Mouse (Mus musculus) heart, embryonic 12.5 days (tissue): ENCODE data around the gene Rbm25. TPM values are rescaled to one million over a fixed set of nuclear protein-coding genes. Genes with fewer than 3 reads are reported as not detected.
"Not testable (repeated sequence)": the region's sequence is repeated elsewhere in the genome, so short reads cannot be mapped to it uniquely, and the experiment has no call there.

Experiments
- ATAC-seq: fragments of 200-750 bp; cut with Nextera tagmentation; 2 replicates; pipeline ENCODE4 v1.8.0; 2017; ENCODE audit warnings: moderate TSS enrichment, moderate library complexity; ENCODE audit not compliant: insufficient number of reproducible peaks, low FRiP score
- H3K27ac ChIP-seq: fragments of 300-500 bp; sonication (generic); 2 replicates; pipeline ENCODE4 v1.5.1; 2016; ENCODE audit warnings: mild to moderate bottlenecking, moderate library complexity; ENCODE audit not compliant: poor library complexity, severe bottlenecking
- H3K27me3 ChIP-seq: fragments of 300-500 bp; sonication (generic); replicated peaks from 2 replicates; pipeline ENCODE4 v1.6.1; 2016; ENCODE audit warnings: mild to moderate bottlenecking, moderate library complexity
- H3K36me3 ChIP-seq: fragments of 300-500 bp; sonication (generic); 2 replicates; pipeline ENCODE4 v1.6.1; 2016; ENCODE audit warnings: mild to moderate bottlenecking, moderate library complexity
- H3K4me1 ChIP-seq: fragments of 300-500 bp; sonication (generic); replicated peaks from 2 replicates; pipeline ENCODE4 v1.6.1; 2016; ENCODE audit warnings: mild to moderate bottlenecking
- H3K4me2 ChIP-seq: fragments of 300-500 bp; sonication (generic); 2 replicates; pipeline ENCODE4 v1.6.1; 2016; ENCODE audit warnings: mild to moderate bottlenecking, moderate library complexity
- H3K4me3 ChIP-seq: fragments of 300-500 bp; sonication (generic); 2 replicates; pipeline ENCODE4 v1.5.1; 2016; ENCODE audit warnings: mild to moderate bottlenecking
- H3K9ac ChIP-seq: fragments of 300-500 bp; sonication (generic); 2 replicates; pipeline ENCODE4 v1.6.1; 2016; ENCODE audit warnings: mild to moderate bottlenecking, moderate library complexity
- H3K9me3 ChIP-seq: fragments of 300-500 bp; sonication (generic); replicated peaks from 2 replicates; pipeline ENCODE4 v1.6.1; 2016; ENCODE audit warnings: mild to moderate bottlenecking, moderate library complexity
- WGBS: fragments of 180-500 bp; shearing (Covaris S2); methylation state at CpG from one replicate; pipeline ENCODE4 v1.1.7; 2016; 5-methylcytosine and 5-hydroxymethylcytosine counted together
- polyA plus RNA-seq: library from polyadenylated mRNA; unstranded; fragments of >200 nt; fragmentation: Nextera tagmentation; extraction: Ambion mirVana; gene quantifications from 2 replicates; pipeline ENCODE4 v1.2.1, GENCODE M21; 2016

The Rbm25 gene
- 176 and 187 TPM in 2 replicates for polyA plus RNA-seq

GRCm38 (mm10) chr12:83630936-83631335, at the start of gene Rbm25:
TSS of gene Rbm25 (plus strand) at chr12:83631236.
- H3K9me3 ChIP-seq, H3K27me3 ChIP-seq, H3K36me3 ChIP-seq, H3K4me1 ChIP-seq, ATAC-seq: not testable (repeated sequence)
- Histone ChIP-seq H3K9ac (peak within 1 kb of the TSS; percentile 94), H3K4me2 (peak within 1 kb of the TSS; percentile 63), H3K4me3 (peak within 1 kb of the TSS; percentile 78), H3K27ac (peak within 1 kb of the TSS; percentile 95)
- no CpG with 5 or more reads among the region's 5 CpGs for WGBS

DNA sequence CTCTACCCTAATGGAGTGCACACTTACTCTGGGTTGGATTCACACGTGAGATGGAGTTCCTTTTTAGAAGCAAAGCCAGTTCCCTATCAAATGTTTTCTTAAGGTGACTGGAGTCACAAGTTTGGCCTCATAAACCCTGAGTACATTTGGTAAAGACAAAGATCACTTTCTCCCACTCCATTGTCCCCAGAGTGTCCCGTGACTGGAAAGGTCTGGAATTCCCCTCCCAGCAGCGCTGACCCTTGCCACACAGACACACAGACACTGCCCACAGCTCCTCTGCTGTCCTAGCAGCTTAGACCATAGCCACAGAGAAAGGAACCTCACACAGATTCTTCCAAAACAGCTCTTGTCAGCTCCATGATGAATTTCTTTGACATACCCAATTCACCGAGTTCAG, 48.9 kb upstream of the Rbm25 start:
- Histone ChIP-seq H3K27ac (no peak overlapping the region), H3K9me3 (no peaks in the 10 kb centered on the region), H3K9ac (no peak overlapping the region), H3K36me3 (peaks cover 52% of the 10 kb centered on the region), H3K4me1 (peaks cover 32% of the 10 kb centered on the region), H3K4me3 (no peak overlapping the region), H3K27me3 (no peaks in the 10 kb centered on the region), H3K4me2 (no peak overlapping the region)
- no peak for ATAC-seq
- WGBS, result 64% methylated on average over 4 of the region's 4 CpGs

GRCm38 (mm10) chr12:83582747-83583146, 48.3 kb upstream of the Rbm25 start:
- Histone ChIP-seq H3K36me3 (peaks cover 53% of the 10 kb centered on the region), H3K27me3 (no peaks in the 10 kb centered on the region), H3K9ac (no peak overlapping the region), H3K4me2 (no peak overlapping the region), H3K4me3 (no peak overlapping the region), H3K27ac (no peak overlapping the region), H3K9me3 (no peaks in the 10 kb centered on the region), H3K4me1 (peaks cover 32% of the 10 kb centered on the region)
- no peak for ATAC-seq
- WGBS, result 86% methylated on average over 4 of the region's 4 CpGs

- Histone ChIP-seq H3K27me3 (no peaks in the 10 kb centered on the region), H3K4me3 (no peak overlapping the region), H3K4me1 (0 out of 2 replicates have a peak, but pooled peaks cover 4% of the 10 kb centered on the region), H3K27ac (no peak overlapping the region), H3K9me3 (no peaks in the 10 kb centered on the region), H3K4me2 (no peak overlapping the region), H3K36me3 (peaks cover 84% of the 10 kb centered on the region), H3K9ac (no peak overlapping the region)
- no peak for ATAC-seq
- WGBS, result 88% methylated on average over 5 of the region's 5 CpGs
Measured at GRCm38 (mm10) chr12:83586628-83587027, 44.4 kb upstream of the Rbm25 start.

- peaks cover 74% of the 10 kb centered on the region for H3K36me3 ChIP-seq
- ATAC-seq, result no peak
- no peak overlapping the region for H3K4me3 ChIP-seq
- no peak overlapping the region for H3K4me2 ChIP-seq
- no peaks in the 10 kb centered on the region for H3K9me3 ChIP-seq
- H3K9ac ChIP-seq, result no peak overlapping the region
- H3K27ac ChIP-seq, result peak overlapping the region; percentile 29; the same call in 1 of the 2 replicates
- WGBS, result 76% methylated on average over 8 of the region's 8 CpGs
- H3K27me3 ChIP-seq, result no peaks in the 10 kb centered on the region
- H3K4me1 ChIP-seq, result peaks cover 29% of the 10 kb centered on the region
Measured at GRCm38 (mm10) chr12:83591754-83592501, 39.1 kb upstream of the Rbm25 start.

DNA sequence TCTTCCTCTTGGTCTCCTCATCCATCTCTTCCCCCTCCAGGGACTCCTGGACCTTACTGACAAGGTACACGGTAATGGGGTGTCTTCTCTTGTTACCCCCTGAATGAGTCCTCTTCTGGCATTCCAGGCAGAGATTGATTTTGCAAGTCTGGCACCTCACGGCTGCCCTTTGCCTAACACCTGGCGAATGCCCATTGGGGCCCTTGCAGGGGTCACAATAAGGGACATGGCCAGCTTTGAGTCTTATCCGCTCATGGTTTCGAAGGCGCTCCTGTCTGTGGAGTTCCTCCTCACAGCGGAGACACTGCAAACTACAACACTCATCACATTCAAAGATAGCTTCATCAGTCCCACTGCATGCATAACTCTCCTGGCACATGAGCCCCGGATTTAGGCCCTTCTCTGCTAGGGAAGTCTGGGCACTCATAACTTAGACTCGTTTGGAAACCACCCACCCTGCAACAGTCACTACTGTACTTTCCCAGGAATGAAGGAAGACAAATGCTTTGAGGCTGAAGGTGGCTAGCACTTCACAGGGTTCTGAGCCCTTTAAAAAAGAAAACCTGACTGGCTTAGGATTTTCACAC, 36.5 kb upstream of the Rbm25 start:
- Histone ChIP-seq H3K4me1 (peaks cover 29% of the 10 kb centered on the region), H3K27me3 (no peaks in the 10 kb centered on the region), H3K9me3 (no peaks in the 10 kb centered on the region), H3K4me3 (no peak overlapping the region), H3K36me3 (peaks cover 49% of the 10 kb centered on the region), H3K27ac (no peak overlapping the region), H3K4me2 (no peak overlapping the region), H3K9ac (peak overlapping the region; percentile 18; the same call in 1 of the 2 replicates)
- no peak for ATAC-seq
- 74% methylated on average over 9 of the region's 9 CpGs for WGBS

DNA sequence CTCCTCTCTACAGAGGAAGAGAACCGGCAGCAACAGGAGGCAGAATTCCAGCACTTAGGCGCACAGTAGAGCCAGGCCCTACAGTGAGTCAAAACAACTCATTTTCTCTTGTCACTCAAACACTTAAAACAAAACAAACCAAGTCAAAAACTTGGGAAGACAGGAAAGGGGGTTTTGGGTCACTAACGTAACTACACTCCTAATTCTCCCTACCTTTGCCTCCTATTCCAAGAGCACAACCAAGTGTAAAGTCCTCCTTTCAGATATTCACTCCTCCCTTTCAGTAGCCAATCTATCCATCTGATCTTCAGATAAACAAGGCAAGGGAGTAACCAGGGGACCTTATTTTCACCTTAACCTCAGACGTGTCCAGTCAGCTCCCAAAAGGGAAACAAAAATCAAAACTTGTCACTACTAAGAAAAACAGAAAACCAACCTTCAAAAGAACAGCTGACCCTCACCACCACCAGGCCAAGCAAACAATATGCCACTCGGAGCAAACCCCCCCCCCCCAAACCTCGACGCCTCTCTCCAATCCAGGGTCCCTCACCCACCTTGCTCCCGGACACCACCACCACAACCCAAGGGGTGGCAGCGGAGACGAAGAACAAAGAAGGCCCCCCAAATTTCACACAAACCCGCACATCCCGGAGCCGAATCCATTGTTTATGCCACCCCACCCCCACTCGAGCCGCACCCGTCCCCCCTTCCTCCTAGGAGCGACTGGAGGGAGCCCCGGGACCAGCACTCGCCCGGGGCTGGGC, 34.7 kb upstream of the Rbm25 start:
- 3% methylated on average over 20 of the region's 20 CpGs for WGBS

GRCm38 (mm10) chr12:83597025-83597501, 34.0 kb upstream of the Rbm25 start, which contains the start of gene Zfyve1:
TSS of gene Zfyve1 (minus strand) at chr12:83597222.
- Histone ChIP-seq H3K9ac (peak within 1 kb of the TSS; percentile 96), H3K9me3 (no peaks in the 10 kb centered on the region), H3K4me2 (peak within 1 kb of the TSS; percentile 73), H3K27ac (peak within 1 kb of the TSS; percentile 87), H3K27me3 (no peaks in the 10 kb centered on the region), H3K36me3 (peaks cover 25% of the 10 kb centered on the region), H3K4me1 (peaks cover 28% of the 10 kb centered on the region), H3K4me3 (peak within 1 kb of the TSS; percentile 88)
- ATAC-seq, result peak; percentile 96
- under 1% methylated on average over 27 of the region's 28 CpGs for WGBS

More for the DNA sequence above, 34.7 kb upstream of the Rbm25 start:
- peak overlapping the region; percentile 87 for H3K27ac ChIP-seq
- peaks cover 32% of the 10 kb centered on the region for H3K36me3 ChIP-seq
- H3K27me3 ChIP-seq, result no peaks in the 10 kb centered on the region
- H3K9me3 ChIP-seq, result no peaks in the 10 kb centered on the region
- H3K4me1 ChIP-seq, result peaks cover 29% of the 10 kb centered on the region
- H3K9ac ChIP-seq, result peak overlapping the region; percentile 96
- H3K4me3 ChIP-seq, result peak overlapping the region; percentile 88
- no peak; the same call in none of the 2 replicates for ATAC-seq
- peak overlapping the region; percentile 73 for H3K4me2 ChIP-seq

- no peaks in the 10 kb centered on the region for H3K9me3 ChIP-seq
- ATAC-seq, result no peak
- H3K9ac ChIP-seq, result no peak overlapping the region
- peaks cover 23% of the 10 kb centered on the region for H3K4me1 ChIP-seq
- H3K4me3 ChIP-seq, result no peak overlapping the region
- peaks cover 20% of the 10 kb centered on the region for H3K36me3 ChIP-seq
- H3K4me2 ChIP-seq, result no peak overlapping the region
- 80% methylated on average over 2 of the region's 2 CpGs for WGBS
- H3K27ac ChIP-seq, result no peak overlapping the region
- no peaks in the 10 kb centered on the region for H3K27me3 ChIP-seq
Measured at GRCm38 (mm10) chr12:83597881-83598280, 33.2 kb upstream of the Rbm25 start.

DNA sequence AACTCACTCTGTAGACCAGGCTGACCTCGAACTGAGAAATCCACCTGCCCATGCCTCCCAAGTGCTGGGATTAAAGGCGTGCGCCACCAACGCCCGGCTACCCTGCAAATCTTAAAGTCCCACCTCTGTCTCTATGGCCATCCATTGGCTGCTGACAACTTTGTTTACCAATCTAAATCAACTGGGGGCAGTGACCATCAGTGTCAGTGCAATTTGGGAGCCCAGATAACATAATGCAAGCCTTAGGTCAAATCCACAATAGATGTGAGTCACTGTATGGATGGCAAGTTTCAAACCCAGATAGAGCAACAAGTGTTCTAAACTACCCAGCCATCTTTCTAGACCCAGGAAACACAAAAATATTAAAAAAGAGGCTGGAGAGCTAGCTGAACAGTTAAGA, 28.8 kb upstream of the Rbm25 start:
- Histone ChIP-seq H3K9ac (no peak overlapping the region), H3K36me3 (no peaks in the 10 kb centered on the region), H3K4me1 (no peaks in the 10 kb centered on the region), H3K4me3 (no peak overlapping the region), H3K27me3 (no peaks in the 10 kb centered on the region), H3K27ac (no peak overlapping the region), H3K4me2 (no peak overlapping the region), H3K9me3 (0 out of 2 replicates have a peak, but pooled peaks cover under 1% of the 10 kb centered on the region)
- WGBS, result 78% methylated on average over 5 of the region's 5 CpGs
- no peak for ATAC-seq

DNA sequence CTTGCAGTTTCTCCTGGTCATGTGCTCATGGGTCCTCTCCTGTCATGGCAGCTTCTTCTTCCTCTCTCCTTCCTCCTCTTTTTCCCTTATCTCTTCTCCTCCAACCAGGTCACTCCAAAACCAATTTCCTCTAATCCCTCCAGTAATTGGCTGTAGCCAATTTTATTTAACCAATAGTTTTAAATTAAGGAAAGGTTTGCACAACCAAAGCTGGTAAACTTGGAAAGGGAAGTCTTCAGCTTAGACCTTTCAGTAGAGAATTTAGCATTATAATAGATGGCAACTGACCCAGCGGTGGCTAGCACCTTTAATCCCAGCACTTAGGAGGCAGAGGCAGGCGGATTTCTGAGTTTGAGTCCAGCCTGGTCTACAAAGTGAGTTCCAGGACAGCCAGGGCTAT, 24.6 kb upstream of the Rbm25 start:
- not testable (repeated sequence) for H3K27me3 ChIP-seq, H3K36me3 ChIP-seq, H3K9me3 ChIP-seq, H3K27ac ChIP-seq, ATAC-seq, H3K9ac ChIP-seq, H3K4me2 ChIP-seq, H3K4me1 ChIP-seq, H3K4me3 ChIP-seq
- 87% methylated on average over 2 of the region's 2 CpGs for WGBS
